Mouse (Mus musculus) mature B cell (primary cell): Measurements from ENCODE around the gene Medag.

Experiments used
- in situ Hi-C: fragments of 300-500 bp; cut with MboI; formaldehyde crosslinking; loops from 2 replicates; pipeline ENCODE4 v1.14.3; 2019

The Medag gene

GRCm38 (mm10) chr5:149382601-149383000 is 28.9 kb upstream of the Medag start:
- in situ Hi-C loops = no loop called here

- in situ Hi-C loops = no loop called here
These were observed 26.2 kb upstream of the Medag start for GRCm38 (mm10) chr5:149385228-149385961.

- in situ Hi-C loops = no loop called here
These were observed 25.2 kb upstream of the Medag start for GRCm38 (mm10) chr5:149386294-149386850.

GRCm38 (mm10) chr5:149388947-149389346 is 22.6 kb upstream of the Medag start:
- in situ Hi-C loops = no loop called here

- in situ Hi-C loops = no loop called here
These were observed 21.9 kb upstream of the Medag start for GRCm38 (mm10) chr5:149389548-149390211.

GRCm38 (mm10) chr5:149391574-149392375 is 19.8 kb upstream of the Medag start:
- in situ Hi-C loops = no loop called here

- in situ Hi-C loops = no loop called here
These were observed 19.0 kb upstream of the Medag start for GRCm38 (mm10) chr5:149392420-149392988.

GRCm38 (mm10) chr5:149401446-149401975 is 10.0 kb upstream of the Medag start:
- in situ Hi-C loops = no loop called here

GRCm38 (mm10) chr5:149402029-149402428 is 9.5 kb upstream of the Medag start:
- in situ Hi-C loops = no loop called here

GRCm38 (mm10) chr5:149403386-149403785 is 8.2 kb upstream of the Medag start:
- in situ Hi-C loops = no loop called here

- in situ Hi-C loops = no loop called here
These were observed 6.8 kb upstream of the Medag start for GRCm38 (mm10) chr5:149404710-149405109.

GRCm38 (mm10) chr5:149406791-149407276 is 4.7 kb upstream of the Medag start:
- in situ Hi-C loops = no loop called here

- in situ Hi-C loops = no loop called here
These were observed 2.0 kb upstream of the Medag start for GRCm38 (mm10) chr5:149409502-149409901.

GRCm38 (mm10) chr5:149412194-149412575 is 636 bp downstream of the Medag start:
- in situ Hi-C loops = no loop called here

- in situ Hi-C loops = no loop called here
These were observed 1.1 kb downstream of the Medag start for GRCm38 (mm10) chr5:149412671-149413070.

GRCm38 (mm10) chr5:149414369-149415167 is 3.0 kb downstream of the Medag start:
- in situ Hi-C loops = no loop called here

GRCm38 (mm10) chr5:149417381-149417780 is 5.8 kb downstream of the Medag start:
- in situ Hi-C loops = no loop called here

- in situ Hi-C loops = no loop called here
These were observed 15.0 kb downstream of the Medag start for GRCm38 (mm10) chr5:149426525-149426924.

- in situ Hi-C loops = no loop called here
These were observed 15.9 kb downstream of the Medag start for GRCm38 (mm10) chr5:149427277-149428060.

- in situ Hi-C loops = no loop called here
These were observed 16.8 kb downstream of the Medag start for GRCm38 (mm10) chr5:149428347-149428746.
